Mouse (Mus musculus) stomach, postnatal 0 days (tissue): Measurements from ENCODE around the gene Banp.

Experiments used
- CTCF ChIP-seq: IDR thresholded peaks from 2 replicates; pipeline ENCODE4 v1.5.1; 2016; ENCODE audit warnings: antibody characterized with exemption, low read depth, mild to moderate bottlenecking, moderate library complexity
- EP300 ChIP-seq: optimal IDR thresholded peaks from 2 replicates; pipeline ENCODE3; 2016; ENCODE audit warnings: antibody characterized with exemption

DNA sequence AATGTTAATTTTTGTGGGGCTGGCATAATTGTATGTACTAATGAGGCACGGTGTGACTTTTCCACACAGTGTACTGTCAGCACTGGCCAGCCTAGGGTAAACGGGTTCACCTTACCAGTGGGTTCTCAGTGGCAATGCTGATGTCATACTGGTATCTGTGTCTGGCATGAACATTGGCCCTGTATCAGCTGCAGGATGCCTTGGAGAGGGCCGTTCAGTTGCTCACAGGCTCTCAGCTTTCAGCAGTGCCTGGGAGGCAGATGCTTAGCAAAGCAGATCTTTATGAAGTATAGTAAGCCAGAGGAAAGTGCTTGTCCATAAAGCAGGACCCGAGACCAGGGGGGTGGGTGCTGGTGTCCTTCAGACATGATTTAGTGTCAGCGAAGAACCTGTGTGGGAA lies 16.6 kb downstream of the Banp start:
- TF ChIP-seq EP300 (no peak), CTCF (no peak)
